Mouse (Mus musculus) stomach, embryonic 15.5 days (tissue): Measurements from ENCODE around the gene Zfp523. TPM values are rescaled to one million over a fixed set of nuclear protein-coding genes. Genes with fewer than 3 reads are reported as not detected.

ENCODE experiments used
- ATAC-seq: fragments of 200-750 bp; cut with Nextera tagmentation; 2 replicates; pipeline ENCODE4 v1.8.0; 2017; ENCODE audit warnings: low read depth, moderate number of reproducible peaks, moderate TSS enrichment; ENCODE audit not compliant: insufficient read depth, low FRiP score
- H3K27ac ChIP-seq: fragments of 300-500 bp; sonication (generic); 2 replicates; pipeline ENCODE4 v1.5.1; 2015; ENCODE audit warnings: mild to moderate bottlenecking, inconsistent platforms
- H3K27me3 ChIP-seq: fragments of 300-500 bp; sonication (generic); replicated peaks from 2 replicates; pipeline ENCODE4 v1.6.1; 2015; ENCODE audit warnings: inconsistent platforms
- H3K36me3 ChIP-seq: fragments of 300-500 bp; sonication (generic); 2 replicates; pipeline ENCODE4 v1.6.1; 2015; ENCODE audit warnings: inconsistent platforms
- H3K4me1 ChIP-seq: fragments of 300-500 bp; sonication (generic); 2 replicates; pipeline ENCODE4 v1.6.1; 2015; ENCODE audit warnings: inconsistent platforms
- H3K4me2 ChIP-seq: fragments of 300-500 bp; sonication (generic); 2 replicates; pipeline ENCODE4 v1.6.1; 2015; ENCODE audit warnings: mild to moderate bottlenecking, inconsistent platforms
- H3K4me3 ChIP-seq: fragments of 300-500 bp; sonication (generic); replicated peaks from 2 replicates; pipeline ENCODE4 v1.5.1; 2015; ENCODE audit warnings: inconsistent platforms
- H3K9ac ChIP-seq: fragments of 300-500 bp; sonication (generic); 2 replicates; pipeline ENCODE4 v1.6.1; 2015; ENCODE audit warnings: inconsistent platforms
- H3K9me3 ChIP-seq: fragments of 300-500 bp; sonication (generic); 2 replicates; pipeline ENCODE4 v1.6.1; 2016; ENCODE audit warnings: inconsistent platforms
- WGBS: fragments of 180-500 bp; shearing (Covaris S2); methylation state at CpG from one replicate; pipeline ENCODE4 v1.1.7; 2015; 5-methylcytosine and 5-hydroxymethylcytosine counted together
- polyA plus RNA-seq: library from polyadenylated mRNA; unstranded; fragments of >200 nt; fragmentation: Nextera tagmentation; extraction: Ambion mirVana; gene quantifications from 2 replicates; pipeline ENCODE4 v1.2.1, GENCODE M21; 2015

The Zfp523 gene
- polyA plus RNA-seq, 1 experiment from 2014 or later: 28.1 TPM

GRCm38 (mm10) chr17:28141771-28142699, 34.9 kb upstream of the Zfp523 start, which contains the start of gene Scube3:
Gene Scube3, plus strand, starts transcription at chr17:28142141.
- WGBS: 1% methylated on average over 68 of the region's 97 CpGs
- Histone ChIP-seq H3K9ac (peak within 1 kb of the TSS; percentile 29; the same call in 1 of the 2 replicates), H3K4me2 (peak within 1 kb of the TSS; percentile 99), H3K4me1 (peaks cover 36% of the 10 kb centered on the region), H3K4me3 (peak within 1 kb of the TSS; percentile 66), H3K9me3 (no peaks in the 10 kb centered on the region), H3K27me3 (peaks cover 17% of the 10 kb centered on the region; the same call in 1 of the 2 replicates), H3K36me3 (no peaks in the 10 kb centered on the region), H3K27ac (no peak within 1 kb of the TSS; the same call in 1 of the 2 replicates)
- no peak for ATAC-seq

- Histone ChIP-seq H3K36me3 (no peaks in the 10 kb centered on the region), H3K9me3 (no peaks in the 10 kb centered on the region), H3K27me3 (peaks cover 17% of the 10 kb centered on the region; the same call in 1 of the 2 replicates), H3K4me3 (peak overlapping the region; percentile 66), H3K27ac (no peak overlapping the region), H3K4me2 (peak overlapping the region; percentile 99), H3K9ac (peak overlapping the region; percentile 29; the same call in 1 of the 2 replicates), H3K4me1 (peaks cover 36% of the 10 kb centered on the region)
- ATAC-seq: no peak
- WGBS: under 1% methylated on average over 33 of the region's 33 CpGs
Measured at GRCm38 (mm10) chr17:28142700-28143610, 34.0 kb upstream of the Zfp523 start.

- no peak overlapping the region for H3K9ac ChIP-seq
- H3K27me3 ChIP-seq: peaks cover 17% of the 10 kb centered on the region; the same call in 1 of the 2 replicates
- H3K9me3 ChIP-seq: no peaks in the 10 kb centered on the region
- no peak for ATAC-seq
- no peak overlapping the region for H3K27ac ChIP-seq
- H3K36me3 ChIP-seq: no peaks in the 10 kb centered on the region
- 15% methylated on average over 9 of the region's 9 CpGs for WGBS
- peak overlapping the region; percentile 99 for H3K4me2 ChIP-seq
- peaks cover 36% of the 10 kb centered on the region for H3K4me1 ChIP-seq
- H3K4me3 ChIP-seq: no peak overlapping the region
Measured at GRCm38 (mm10) chr17:28143751-28144150, 33.2 kb upstream of the Zfp523 start.

GRCm38 (mm10) chr17:28144241-28144640, 32.7 kb upstream of the Zfp523 start:
- Histone ChIP-seq H3K9ac (no peak overlapping the region), H3K4me2 (peak overlapping the region; percentile 6; the same call in 1 of the 2 replicates), H3K4me3 (no peak overlapping the region), H3K4me1 (peaks cover 36% of the 10 kb centered on the region), H3K27me3 (peaks cover 17% of the 10 kb centered on the region; the same call in 1 of the 2 replicates), H3K36me3 (no peaks in the 10 kb centered on the region), H3K27ac (no peak overlapping the region), H3K9me3 (no peaks in the 10 kb centered on the region)
- no peak for ATAC-seq
- 27% methylated on average over 6 of the region's 6 CpGs for WGBS

- Histone ChIP-seq H3K36me3 (no peaks in the 10 kb centered on the region), H3K27ac (no peak overlapping the region), H3K9ac (no peak overlapping the region), H3K4me3 (no peak overlapping the region), H3K27me3 (no peaks in the 10 kb centered on the region), H3K4me1 (peaks cover 16% of the 10 kb centered on the region), H3K9me3 (no peaks in the 10 kb centered on the region), H3K4me2 (no peak overlapping the region)
- 79% methylated on average over 3 of the region's 3 CpGs for WGBS
- no peak for ATAC-seq
Measured at GRCm38 (mm10) chr17:28148288-28148687, 28.6 kb upstream of the Zfp523 start.

- Histone ChIP-seq H3K27me3 (no peaks in the 10 kb centered on the region), H3K27ac (no peak overlapping the region), H3K9me3 (no peaks in the 10 kb centered on the region), H3K4me2 (no peak overlapping the region), H3K4me1 (peaks cover 8% of the 10 kb centered on the region; the same call in 1 of the 2 replicates), H3K9ac (no peak overlapping the region), H3K36me3 (no peaks in the 10 kb centered on the region), H3K4me3 (no peak overlapping the region)
- 63% methylated on average over 8 of the region's 8 CpGs for WGBS
- no peak for ATAC-seq
Measured at GRCm38 (mm10) chr17:28149734-28150133, 27.2 kb upstream of the Zfp523 start.

- no peak overlapping the region for H3K4me2 ChIP-seq
- H3K4me3 ChIP-seq: no peak overlapping the region
- no peaks in the 10 kb centered on the region for H3K27me3 ChIP-seq
- no peaks in the 10 kb centered on the region for H3K36me3 ChIP-seq
- H3K4me1 ChIP-seq: peaks cover 7% of the 10 kb centered on the region; the same call in 1 of the 2 replicates
- H3K9ac ChIP-seq: no peak overlapping the region
- no peak for ATAC-seq
- WGBS: 83% methylated on average over 12 of the region's 12 CpGs
- no peaks in the 10 kb centered on the region for H3K9me3 ChIP-seq
- H3K27ac ChIP-seq: no peak overlapping the region
Measured at GRCm38 (mm10) chr17:28150456-28150855, 26.5 kb upstream of the Zfp523 start.

- H3K4me1 ChIP-seq: no peaks in the 10 kb centered on the region
- no peak overlapping the region for H3K4me3 ChIP-seq
- no peak overlapping the region for H3K27ac ChIP-seq
- H3K4me2 ChIP-seq: no peak overlapping the region
- no peaks in the 10 kb centered on the region for H3K36me3 ChIP-seq
- no peak for ATAC-seq
- 65% methylated on average over 6 of the region's 6 CpGs for WGBS
- H3K9me3 ChIP-seq: no peaks in the 10 kb centered on the region
- H3K27me3 ChIP-seq: no peaks in the 10 kb centered on the region
- H3K9ac ChIP-seq: no peak overlapping the region
Measured at GRCm38 (mm10) chr17:28153095-28153494, 23.8 kb upstream of the Zfp523 start.

- H3K4me1 ChIP-seq: no peaks in the 10 kb centered on the region
- H3K4me2 ChIP-seq: no peak overlapping the region
- WGBS: 78% methylated on average over 8 of the region's 8 CpGs
- no peaks in the 10 kb centered on the region for H3K36me3 ChIP-seq
- no peak overlapping the region for H3K27ac ChIP-seq
- no peak overlapping the region for H3K9ac ChIP-seq
- ATAC-seq: no peak
- no peaks in the 10 kb centered on the region for H3K9me3 ChIP-seq
- H3K4me3 ChIP-seq: no peak overlapping the region
- H3K27me3 ChIP-seq: no peaks in the 10 kb centered on the region
Measured at GRCm38 (mm10) chr17:28154970-28155369, 22.0 kb upstream of the Zfp523 start.

GRCm38 (mm10) chr17:28160361-28160760, 16.6 kb upstream of the Zfp523 start:
- H3K4me2 ChIP-seq: no peak overlapping the region
- H3K4me3 ChIP-seq: no peak overlapping the region
- no peak for ATAC-seq
- no peak overlapping the region for H3K27ac ChIP-seq
- H3K9ac ChIP-seq: no peak overlapping the region
- H3K4me1 ChIP-seq: no peaks in the 10 kb centered on the region
- 46% methylated on average over 10 of the region's 10 CpGs for WGBS
- 0 out of 2 replicates have a peak, but pooled peaks cover 4% of the 10 kb centered on the region for H3K27me3 ChIP-seq
- no peaks in the 10 kb centered on the region for H3K36me3 ChIP-seq
- H3K9me3 ChIP-seq: no peaks in the 10 kb centered on the region

- WGBS: 37% methylated on average over 10 of the region's 11 CpGs
- no peak overlapping the region for H3K9ac ChIP-seq
- no peak overlapping the region for H3K4me3 ChIP-seq
- H3K9me3 ChIP-seq: no peaks in the 10 kb centered on the region
- 0 out of 2 replicates have a peak, but pooled peaks cover 4% of the 10 kb centered on the region for H3K27me3 ChIP-seq
- H3K4me2 ChIP-seq: no peak overlapping the region
- no peak overlapping the region for H3K27ac ChIP-seq
- H3K36me3 ChIP-seq: no peaks in the 10 kb centered on the region
- ATAC-seq: no peak
- no peaks in the 10 kb centered on the region for H3K4me1 ChIP-seq
Measured at GRCm38 (mm10) chr17:28161310-28161881, 15.5 kb upstream of the Zfp523 start.
